Mouse (Mus musculus) liver, embryonic 13.5 days (tissue): ENCODE data around the gene Bach2. TPM values are rescaled to one million over a fixed set of nuclear protein-coding genes. Genes with fewer than 3 reads are reported as not detected.

Experiments used
- ATAC-seq: fragments of 200-750 bp; cut with Nextera tagmentation; 2 replicates; pipeline ENCODE4 v1.8.0; 2017; ENCODE audit warnings: low read depth, mild to moderate bottlenecking, moderate number of reproducible peaks, moderate library complexity
- DNase-seq: peaks from one replicate; pipeline ENCODE4 v3.0.0; 2022
- H3K27ac ChIP-seq: fragments of 300-500 bp; sonication (generic); 2 replicates; pipeline ENCODE4 v1.5.1; 2015; ENCODE audit warnings: moderate library complexity, mild to moderate bottlenecking, inconsistent platforms
- H3K27me3 ChIP-seq: fragments of 300-500 bp; sonication (generic); 2 replicates; pipeline ENCODE4 v1.6.1; 2015; ENCODE audit warnings: mild to moderate bottlenecking, inconsistent platforms
- H3K36me3 ChIP-seq: fragments of 300-500 bp; sonication (generic); 2 replicates; pipeline ENCODE4 v1.6.1; 2015; ENCODE audit warnings: mild to moderate bottlenecking, inconsistent platforms
- H3K4me1 ChIP-seq: fragments of 300-500 bp; sonication (generic); replicated peaks from 2 replicates; pipeline ENCODE4 v1.6.1; 2015; ENCODE audit warnings: inconsistent platforms
- H3K4me2 ChIP-seq: fragments of 300-500 bp; sonication (generic); 2 replicates; pipeline ENCODE4 v1.6.1; 2015; ENCODE audit warnings: inconsistent platforms, mild to moderate bottlenecking, moderate library complexity
- H3K4me3 ChIP-seq: fragments of 300-500 bp; sonication (generic); replicated peaks from 2 replicates; pipeline ENCODE4 v1.5.1; 2015; ENCODE audit warnings: mild to moderate bottlenecking, inconsistent platforms
- H3K9ac ChIP-seq: fragments of 300-500 bp; sonication (generic); 2 replicates; pipeline ENCODE4 v1.6.1; 2015; ENCODE audit warnings: mild to moderate bottlenecking, inconsistent platforms
- H3K9me3 ChIP-seq: fragments of 300-500 bp; sonication (generic); replicated peaks from 2 replicates; pipeline ENCODE4 v1.6.1; 2016; ENCODE audit warnings: inconsistent platforms
- WGBS: fragments of 180-500 bp; shearing (Covaris S2); methylation state at CpG from one replicate; pipeline ENCODE4 v1.1.7; 2015; ENCODE audit not compliant: insufficient replicate concordance; 5-methylcytosine and 5-hydroxymethylcytosine counted together
- polyA plus RNA-seq: library from polyadenylated mRNA; unstranded; fragments of >200 nt; fragmentation: Nextera tagmentation; extraction: Ambion mirVana; gene quantifications from 2 replicates; pipeline ENCODE4 v1.2.1, GENCODE M21; 2015

The Bach2 gene
- polyA plus RNA-seq, 1 experiment from 2014 or later: 1.2 TPM

DNA sequence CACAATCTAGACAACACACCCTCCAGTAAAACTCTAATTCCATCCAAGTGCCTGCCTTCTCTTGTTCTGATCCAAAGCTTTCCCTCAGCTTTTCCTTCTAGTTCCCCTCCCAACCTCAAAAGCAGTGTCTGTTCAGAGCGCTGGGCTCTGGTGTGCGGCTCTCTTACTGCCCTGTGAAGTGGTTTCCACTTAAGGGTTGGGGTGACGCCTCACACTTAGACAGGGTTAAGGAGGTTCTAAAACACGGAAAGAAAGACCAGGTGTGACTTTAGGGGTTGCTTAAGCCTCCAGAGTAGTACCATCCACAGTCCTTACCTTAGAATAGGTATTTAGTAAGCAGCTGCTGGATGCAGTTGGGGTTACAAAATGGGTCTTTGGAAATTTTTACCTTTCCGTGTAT, 185.1 kb downstream of the Bach2 start:
- Histone ChIP-seq H3K27ac (no peak overlapping the region), H3K4me3 (no peak overlapping the region), H3K4me2 (no peak overlapping the region), H3K4me1 (no peaks in the 10 kb centered on the region), H3K9ac (no peak overlapping the region), H3K9me3 (no peaks in the 10 kb centered on the region), H3K27me3 (no peaks in the 10 kb centered on the region), H3K36me3 (no peaks in the 10 kb centered on the region)
- no peak for DNase-seq
- no peak for ATAC-seq
- WGBS: 66% methylated on average over 5 of the region's 5 CpGs

DNA sequence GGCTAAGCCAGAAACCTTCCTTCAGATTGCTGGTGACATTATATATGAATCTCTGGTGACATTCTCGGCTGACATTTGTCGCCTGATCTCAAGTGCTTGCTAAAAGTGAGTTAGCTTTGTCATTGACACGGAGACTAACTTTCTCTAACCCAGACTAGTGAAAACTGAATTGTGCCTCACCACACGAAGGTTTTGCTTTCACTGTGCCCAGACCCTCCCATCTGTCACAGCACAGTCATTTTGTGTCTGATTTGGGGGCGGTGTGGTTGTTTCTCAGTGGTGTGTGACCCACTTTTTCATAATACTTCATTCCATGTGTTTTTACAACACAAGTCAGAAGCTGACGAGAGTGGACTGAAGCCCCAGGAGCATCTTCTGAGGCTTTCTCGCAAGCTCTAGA, 185.8 kb downstream of the Bach2 start:
- H3K27ac ChIP-seq: no peak overlapping the region
- H3K9me3 ChIP-seq: no peaks in the 10 kb centered on the region
- H3K27me3 ChIP-seq: no peaks in the 10 kb centered on the region
- H3K9ac ChIP-seq: no peak overlapping the region
- H3K4me3 ChIP-seq: no peak overlapping the region
- H3K36me3 ChIP-seq: no peaks in the 10 kb centered on the region
- DNase-seq (no peak), ATAC-seq (no peak)
- no peak overlapping the region for H3K4me2 ChIP-seq
- 63% methylated on average over 7 of the region's 7 CpGs for WGBS
- H3K4me1 ChIP-seq: no peaks in the 10 kb centered on the region

DNA sequence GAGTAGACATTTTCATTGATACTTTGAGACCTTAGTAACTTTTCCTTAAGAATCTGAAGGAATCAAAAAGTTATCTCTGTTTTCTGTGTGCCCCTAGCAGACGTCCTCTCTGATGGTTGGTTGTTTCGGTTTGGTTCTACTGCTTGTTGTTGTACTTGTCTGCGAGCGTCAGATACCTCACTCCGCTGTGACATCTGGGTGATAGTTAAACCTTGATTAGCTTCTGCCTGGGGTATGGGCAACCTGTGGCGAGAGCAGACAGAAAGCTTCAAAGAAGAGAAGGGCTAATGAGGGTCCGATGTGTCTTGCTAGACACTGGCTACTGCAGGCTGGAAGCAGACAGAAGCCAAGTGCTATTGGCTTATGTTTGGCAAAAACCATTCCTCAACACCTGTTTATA, 186.5 kb downstream of the Bach2 start:
- Histone ChIP-seq H3K9me3 (no peaks in the 10 kb centered on the region), H3K4me2 (no peak overlapping the region), H3K27me3 (no peaks in the 10 kb centered on the region), H3K27ac (no peak overlapping the region), H3K36me3 (no peaks in the 10 kb centered on the region), H3K4me3 (no peak overlapping the region), H3K4me1 (no peaks in the 10 kb centered on the region), H3K9ac (no peak overlapping the region)
- WGBS: 54% methylated on average over 7 of the region's 7 CpGs
- DNase-seq (no peak), ATAC-seq (no peak)

DNA sequence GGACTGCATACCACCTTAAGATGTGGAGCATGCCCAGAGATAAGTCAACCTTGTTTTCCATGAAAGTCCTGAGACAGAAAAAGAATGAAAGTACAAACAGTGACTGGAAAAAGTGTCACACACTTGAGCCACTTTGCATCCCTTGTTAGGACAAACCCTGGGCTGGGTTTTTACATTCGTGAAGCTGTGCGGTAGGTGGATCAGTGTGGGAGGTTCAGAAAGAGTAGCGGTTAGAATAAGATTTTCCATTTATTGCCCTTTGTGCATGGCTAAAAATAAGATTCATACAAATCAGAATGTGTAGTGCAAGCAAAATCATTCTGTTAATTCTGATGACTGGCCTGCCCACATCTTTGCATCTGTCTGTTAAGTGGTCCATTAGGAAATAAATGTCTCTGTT, 187.0 kb downstream of the Bach2 start:
- WGBS: 77% methylated on average over 3 of the region's 3 CpGs
- H3K4me1 ChIP-seq: no peaks in the 10 kb centered on the region
- H3K4me2 ChIP-seq: no peak overlapping the region
- no peaks in the 10 kb centered on the region for H3K27me3 ChIP-seq
- H3K9ac ChIP-seq: no peak overlapping the region
- no peaks in the 10 kb centered on the region for H3K9me3 ChIP-seq
- no peak overlapping the region for H3K27ac ChIP-seq
- DNase-seq (no peak), ATAC-seq (no peak)
- no peaks in the 10 kb centered on the region for H3K36me3 ChIP-seq
- no peak overlapping the region for H3K4me3 ChIP-seq

DNA sequence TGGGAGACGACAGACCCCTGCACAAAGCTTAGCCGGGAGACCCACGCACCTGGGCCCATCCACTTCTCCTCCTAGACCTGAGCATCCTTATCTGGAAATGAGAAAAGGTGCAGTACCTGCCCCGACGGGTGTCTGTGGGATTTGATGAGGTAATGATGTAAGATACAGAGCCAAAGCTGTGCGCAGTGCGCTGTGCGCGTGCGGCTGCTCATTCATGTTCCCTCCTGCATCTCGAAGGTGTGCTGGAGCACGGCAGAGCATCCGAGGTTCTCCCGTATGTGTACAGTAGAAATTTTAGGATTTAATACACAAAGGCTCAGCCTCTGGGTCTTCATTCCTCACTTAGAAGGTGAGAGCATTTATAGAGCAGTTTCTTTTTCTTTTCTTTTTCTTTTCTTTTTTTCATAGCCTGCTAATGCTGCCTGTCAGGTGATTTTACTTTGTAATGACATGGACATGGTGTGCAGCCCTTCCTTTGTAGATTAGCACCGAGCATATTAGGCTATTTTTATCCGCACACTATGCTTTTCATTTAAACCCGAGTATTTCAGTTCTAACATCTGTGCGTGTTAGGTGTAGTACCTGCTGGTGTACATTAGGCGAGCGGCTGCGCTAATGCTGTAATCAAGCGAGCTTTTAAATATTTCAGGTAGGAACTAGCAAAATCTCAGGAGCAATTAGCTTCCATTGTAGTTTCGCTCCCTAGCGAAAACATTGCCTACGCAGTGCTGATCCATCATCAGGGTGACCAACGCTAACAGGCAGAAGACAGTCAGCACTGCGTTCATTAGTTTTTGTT, 188.4 kb downstream of the Bach2 start:
- Histone ChIP-seq H3K9ac (no peak overlapping the region), H3K4me1 (no peaks in the 10 kb centered on the region), H3K9me3 (no peaks in the 10 kb centered on the region), H3K27ac (no peak overlapping the region), H3K27me3 (no peaks in the 10 kb centered on the region), H3K36me3 (no peaks in the 10 kb centered on the region), H3K4me2 (no peak overlapping the region), H3K4me3 (no peak overlapping the region)
- WGBS: 75% methylated on average over 27 of the region's 27 CpGs
- ATAC-seq (no peak), DNase-seq (no peak)

DNA sequence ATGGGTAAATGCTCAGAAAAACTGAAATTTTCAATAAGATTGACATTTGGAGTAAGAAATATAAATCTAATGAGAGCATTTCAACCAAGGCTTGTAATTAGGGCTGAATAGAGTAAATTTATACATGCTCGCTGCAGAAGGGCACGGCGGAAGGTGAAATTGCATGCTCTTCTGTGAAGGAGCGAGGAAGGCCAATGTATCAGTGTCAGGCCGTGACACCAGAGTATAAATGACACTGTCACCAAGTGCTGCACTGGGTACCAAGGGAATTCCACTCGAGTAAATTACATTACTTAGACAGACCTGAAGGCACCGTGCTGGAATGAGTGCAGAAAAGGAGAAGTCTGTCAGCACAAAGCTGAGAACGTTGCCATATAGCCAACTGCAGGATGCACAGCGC, 190.1 kb downstream of the Bach2 start:
- Histone ChIP-seq H3K4me3 (no peak overlapping the region), H3K27ac (no peak overlapping the region), H3K9ac (no peak overlapping the region), H3K27me3 (no peaks in the 10 kb centered on the region), H3K36me3 (no peaks in the 10 kb centered on the region), H3K4me2 (no peak overlapping the region), H3K9me3 (no peaks in the 10 kb centered on the region), H3K4me1 (no peaks in the 10 kb centered on the region)
- DNase-seq: no peak
- 63% methylated on average over 9 of the region's 9 CpGs for WGBS
- no peak for ATAC-seq

GRCm38 (mm10) chr4:32430136-32430535, 191.5 kb downstream of the Bach2 start:
- no peak overlapping the region for H3K9ac ChIP-seq
- 73% methylated on average over 11 of the region's 11 CpGs for WGBS
- H3K4me3 ChIP-seq: no peak overlapping the region
- no peaks in the 10 kb centered on the region for H3K4me1 ChIP-seq
- no peaks in the 10 kb centered on the region for H3K9me3 ChIP-seq
- ATAC-seq (no peak), DNase-seq (no peak)
- no peak overlapping the region for H3K27ac ChIP-seq
- no peak overlapping the region for H3K4me2 ChIP-seq
- H3K27me3 ChIP-seq: no peaks in the 10 kb centered on the region
- no peaks in the 10 kb centered on the region for H3K36me3 ChIP-seq

DNA sequence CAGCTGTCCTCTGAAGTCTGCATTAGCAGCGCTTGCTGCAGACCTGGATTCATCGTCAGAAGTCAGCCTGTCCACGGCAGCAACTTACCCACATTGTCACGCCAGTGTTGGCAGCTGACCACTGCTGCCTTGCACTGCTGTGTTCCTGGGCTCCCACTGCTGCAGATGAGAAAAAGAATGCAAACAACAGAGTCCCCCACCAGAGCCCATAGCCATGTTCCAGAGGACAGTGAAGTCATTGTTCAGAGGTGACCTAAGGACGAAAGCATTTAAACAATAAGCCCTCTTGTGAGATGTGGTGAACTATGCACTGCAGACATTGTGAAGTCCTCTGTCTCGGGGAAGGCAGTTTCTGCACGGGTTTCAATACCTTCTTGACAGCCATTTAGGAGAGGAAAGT, 192.4 kb downstream of the Bach2 start:
- no peaks in the 10 kb centered on the region for H3K27me3 ChIP-seq
- H3K4me2 ChIP-seq: no peak overlapping the region
- no peaks in the 10 kb centered on the region for H3K9me3 ChIP-seq
- H3K4me3 ChIP-seq: no peak overlapping the region
- H3K27ac ChIP-seq: no peak overlapping the region
- ATAC-seq (no peak), DNase-seq (no peak)
- H3K36me3 ChIP-seq: no peaks in the 10 kb centered on the region
- no peak overlapping the region for H3K9ac ChIP-seq
- 59% methylated on average over 7 of the region's 7 CpGs for WGBS
- no peaks in the 10 kb centered on the region for H3K4me1 ChIP-seq

DNA sequence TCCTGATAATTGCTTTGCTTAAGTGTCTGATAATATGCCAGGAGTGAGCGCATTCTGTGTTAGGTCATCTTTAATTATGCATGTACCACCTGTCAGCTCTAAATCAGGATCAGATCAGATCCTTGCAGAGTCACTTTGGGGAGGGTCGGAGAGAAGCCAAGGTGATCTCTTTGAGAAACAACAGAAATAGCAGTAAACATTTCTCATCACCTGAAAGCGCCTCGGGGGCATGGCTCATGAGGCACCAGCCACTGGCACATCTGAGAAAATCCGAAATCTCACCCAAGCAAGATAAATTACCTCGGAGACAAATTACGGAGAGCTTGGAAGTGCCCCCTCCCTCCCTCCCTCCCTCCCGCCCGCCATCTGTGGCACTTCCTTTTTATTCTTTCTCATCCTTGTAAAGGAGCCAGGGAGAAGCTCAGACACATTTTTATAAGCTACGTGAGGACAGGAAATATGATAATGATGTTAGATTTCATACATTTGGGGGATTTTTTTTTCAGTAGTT, 193.7 kb downstream of the Bach2 start:
- no peak overlapping the region for H3K9ac ChIP-seq
- no peak overlapping the region for H3K4me3 ChIP-seq
- no peak overlapping the region for H3K4me2 ChIP-seq
- H3K27me3 ChIP-seq: no peaks in the 10 kb centered on the region
- no peak overlapping the region for H3K27ac ChIP-seq
- no peaks in the 10 kb centered on the region for H3K36me3 ChIP-seq
- 41% methylated on average over 10 of the region's 10 CpGs for WGBS
- H3K4me1 ChIP-seq: no peaks in the 10 kb centered on the region
- H3K9me3 ChIP-seq: no peaks in the 10 kb centered on the region
- no peak for ATAC-seq
- DNase-seq: no peak

- Histone ChIP-seq H3K4me2 (no peak overlapping the region), H3K9me3 (no peaks in the 10 kb centered on the region), H3K27me3 (no peaks in the 10 kb centered on the region), H3K36me3 (no peaks in the 10 kb centered on the region), H3K4me3 (no peak overlapping the region), H3K27ac (no peak overlapping the region), H3K9ac (no peak overlapping the region), H3K4me1 (no peaks in the 10 kb centered on the region)
- WGBS: 60% methylated on average over 6 of the region's 6 CpGs
- no peak for DNase-seq
- ATAC-seq: no peak
These were observed 194.3 kb downstream of the Bach2 start for GRCm38 (mm10) chr4:32432945-32433344.

DNA sequence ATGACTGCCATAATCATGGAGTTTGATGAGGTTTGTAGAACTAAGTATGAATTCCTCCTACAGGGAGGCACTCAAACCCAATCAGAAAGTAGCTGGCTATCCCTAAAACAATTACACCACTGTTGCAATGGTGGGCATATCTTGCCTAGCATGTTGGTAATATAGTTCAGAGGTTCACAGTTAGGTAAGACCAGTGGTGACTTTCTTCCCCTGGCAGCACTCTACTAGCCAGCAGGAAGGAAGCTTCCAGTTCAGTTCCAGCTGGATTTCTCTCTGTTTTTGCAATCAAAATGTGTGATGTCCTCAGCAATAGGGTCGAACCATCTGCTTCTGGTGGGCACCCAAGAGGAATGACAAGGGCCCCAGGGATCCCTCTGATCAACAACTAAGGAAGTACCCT, 196.0 kb downstream of the Bach2 start:
- H3K4me2 ChIP-seq: no peak overlapping the region
- WGBS: 57% methylated on average over 1 of the region's 1 CpGs
- H3K36me3 ChIP-seq: no peaks in the 10 kb centered on the region
- H3K27ac ChIP-seq: no peak overlapping the region
- H3K27me3 ChIP-seq: no peaks in the 10 kb centered on the region
- no peak overlapping the region for H3K4me3 ChIP-seq
- no peak for ATAC-seq
- no peaks in the 10 kb centered on the region for H3K9me3 ChIP-seq
- DNase-seq: no peak
- no peak overlapping the region for H3K9ac ChIP-seq
- no peaks in the 10 kb centered on the region for H3K4me1 ChIP-seq
